7 mouse cellular contexts compared by ENCODE assay signal in genomic region chr12:11149121-11149420, GRCm38 (mm10). TPM values are rescaled to one million over a fixed set of nuclear protein-coding genes. Genes with fewer than 3 reads are reported as not detected.
DNase-seq lines count a peak whose midpoint lies in the region; ATAC-seq lines count a peak whose summit lies in the region.

No protein-coding gene starts in this region.

- DNase-seq in neural tube, embryonic 11.5 days (ENCODE audit: low spot score) = no peak
- DNase-seq in neural tube, embryonic 10.5 days (ENCODE audit: extremely low spot score, low spot score) = no peak
- no peak for DNase-seq in right cerebral cortex, postnatal 10 days (ENCODE audit: low spot score in 2 of 2)
- DNase-seq in cerebellum, postnatal 10 days = no peak
- DNase-seq in MN1 (ENCODE audit: low spot score) = no peak

- H3K9ac ChIP-seq in neural tube, embryonic 11.5 days (ENCODE audit: low read length) = no peak overlapping the region
- H3K9ac ChIP-seq in forebrain, embryonic 15.5 days (replicated peaks) = peak overlapping the region; percentile 46
- H3K9ac ChIP-seq in limb, embryonic 15.5 days = peak overlapping the region; percentile 39

- WGBS in neural tube, embryonic 11.5 days = 2% methylated on average over 14 of the region's 14 CpGs
- WGBS in forebrain, embryonic 15.5 days = under 1% methylated on average over 14 of the region's 14 CpGs
- WGBS in limb, embryonic 15.5 days = under 1% methylated on average over 14 of the region's 14 CpGs

- no peak overlapping the region for H3K27ac ChIP-seq in neural tube, embryonic 11.5 days (ENCODE audit: low read depth, low read length)
- no peak overlapping the region for H3K27ac ChIP-seq in forebrain, embryonic 15.5 days (replicated peaks)
- H3K27ac ChIP-seq in limb, embryonic 15.5 days = no peak overlapping the region

- no peaks in the 10 kb centered on the region for H3K36me3 ChIP-seq in neural tube, embryonic 11.5 days (ENCODE audit: control insufficient read depth, insufficient read depth, low read length)
- no peaks in the 10 kb centered on the region for H3K36me3 ChIP-seq in forebrain, embryonic 15.5 days
- H3K36me3 ChIP-seq in limb, embryonic 15.5 days = no peaks in the 10 kb centered on the region

- no peaks in the 10 kb centered on the region for H3K9me3 ChIP-seq in neural tube, embryonic 11.5 days (ENCODE audit: control insufficient read depth, low read length)
- H3K9me3 ChIP-seq in forebrain, embryonic 15.5 days = no peaks in the 10 kb centered on the region
- no peaks in the 10 kb centered on the region for H3K9me3 ChIP-seq in limb, embryonic 15.5 days

- peaks cover 34% of the 10 kb centered on the region for H3K27me3 ChIP-seq in neural tube, embryonic 11.5 days (ENCODE audit: control insufficient read depth, insufficient read depth, low read length)
- H3K27me3 ChIP-seq in forebrain, embryonic 15.5 days = peaks cover 6% of the 10 kb centered on the region; the same call in 1 of the 2 replicates
- peaks cover 51% of the 10 kb centered on the region for H3K27me3 ChIP-seq in limb, embryonic 15.5 days

- H3K4me2 ChIP-seq in neural tube, embryonic 11.5 days (ENCODE audit: low read depth) = peak overlapping the region; percentile 96
- peak overlapping the region; percentile 84 for H3K4me2 ChIP-seq in forebrain, embryonic 15.5 days (replicated peaks)
- H3K4me2 ChIP-seq in limb, embryonic 15.5 days = peak overlapping the region; percentile 97

- H3K4me1 ChIP-seq in neural tube, embryonic 11.5 days (ENCODE audit: control insufficient read depth, insufficient read depth, low read length) = peaks cover 10% of the 10 kb centered on the region
- peaks cover 14% of the 10 kb centered on the region for H3K4me1 ChIP-seq in forebrain, embryonic 15.5 days
- peaks cover 22% of the 10 kb centered on the region for H3K4me1 ChIP-seq in limb, embryonic 15.5 days

- H3K4me3 ChIP-seq in neural tube, embryonic 11.5 days (ENCODE audit: low read depth, low read length) = peak overlapping the region; percentile 48
- H3K4me3 ChIP-seq in forebrain, embryonic 15.5 days = peak overlapping the region; percentile 50
- peak overlapping the region; percentile 60 for H3K4me3 ChIP-seq in limb, embryonic 15.5 days

- 0 out of 2 replicates have a peak, but pooled peaks have one; percentile 7 for ATAC-seq in neural tube, embryonic 11.5 days (ENCODE audit: insufficient read depth, low FRiP score, low TSS enrichment)
- peak; percentile 61; the same call in 1 of the 2 replicates for ATAC-seq in forebrain, embryonic 15.5 days (replicated peaks)
- ATAC-seq in limb, embryonic 15.5 days (ENCODE audit: insufficient number of reproducible peaks, low FRiP score, low TSS enrichment, low read depth) = no peak; the same call in 1 of the 2 replicates

RNA-seq across cellular contexts. Expression of gene Kcns3, which starts 1.8 kb away (rescaled TPM):
- polyA plus RNA-seq in neural tube, embryonic 11.5 days (2014; fragmentation: Nextera tagmentation; extraction: Ambion mirVana) = 0.70 and 0.99 TPM in 2 replicates
- 0.28 and 0.39 TPM in 2 replicates for polyA plus RNA-seq in forebrain, embryonic 15.5 days (2015; fragmentation: Nextera tagmentation; extraction: Ambion mirVana)
- 2.6 and 3.3 TPM in 2 replicates for polyA plus RNA-seq in limb, embryonic 15.5 days (2015; fragmentation: Nextera tagmentation; extraction: Ambion mirVana)

RNA-seq across cellular contexts. Expression of gene Msgn1, which starts 59.7 kb away (rescaled TPM):
- polyA plus RNA-seq in neural tube, embryonic 11.5 days (2014; fragmentation: Nextera tagmentation; extraction: Ambion mirVana) = not detected in 2 replicates
- not detected in 2 replicates for polyA plus RNA-seq in forebrain, embryonic 15.5 days (2015; fragmentation: Nextera tagmentation; extraction: Ambion mirVana)
- not detected in 2 replicates for polyA plus RNA-seq in limb, embryonic 15.5 days (2015; fragmentation: Nextera tagmentation; extraction: Ambion mirVana)
